Mouse (Mus musculus) CH12F3 (cell line): ENCODE data around the gene Btnl2.
"Not testable (repeated sequence)": the region's sequence is repeated elsewhere in the genome, so short reads cannot be mapped to it uniquely, and the experiment has no call there.

ENCODE experiments used
- in situ Hi-C: fragments of 300-500 bp; cut with MboI; formaldehyde crosslinking; loops from 2 replicates; pipeline ENCODE4 v1.14.3; 2020; ENCODE audit warnings: low sequenced_read_pairs

The Btnl2 gene

DNA sequence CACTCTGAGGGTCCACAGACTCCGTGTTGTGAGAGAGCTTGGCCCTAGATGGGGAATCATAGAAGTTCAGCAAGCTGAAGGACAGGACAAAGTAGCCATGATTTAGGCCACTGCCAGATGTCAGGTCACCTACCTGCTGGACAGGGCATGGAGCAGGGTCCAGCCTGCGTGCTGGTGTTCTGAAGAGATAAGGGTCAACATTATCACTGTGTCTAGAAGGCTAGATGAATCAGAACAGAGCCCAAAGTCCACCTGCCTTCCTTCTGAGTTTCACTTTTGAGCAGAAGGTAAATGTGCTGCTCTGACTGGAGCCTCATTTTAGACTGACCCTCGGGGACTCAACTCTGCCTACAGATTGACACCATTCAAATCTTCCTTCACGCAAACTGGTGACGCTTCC, at the start of gene Btnl2:
Gene Btnl2 (plus strand): TSS at position 284 of the 400 bp plus-strand sequence.
- in situ Hi-C loops, result no loop called here

DNA sequence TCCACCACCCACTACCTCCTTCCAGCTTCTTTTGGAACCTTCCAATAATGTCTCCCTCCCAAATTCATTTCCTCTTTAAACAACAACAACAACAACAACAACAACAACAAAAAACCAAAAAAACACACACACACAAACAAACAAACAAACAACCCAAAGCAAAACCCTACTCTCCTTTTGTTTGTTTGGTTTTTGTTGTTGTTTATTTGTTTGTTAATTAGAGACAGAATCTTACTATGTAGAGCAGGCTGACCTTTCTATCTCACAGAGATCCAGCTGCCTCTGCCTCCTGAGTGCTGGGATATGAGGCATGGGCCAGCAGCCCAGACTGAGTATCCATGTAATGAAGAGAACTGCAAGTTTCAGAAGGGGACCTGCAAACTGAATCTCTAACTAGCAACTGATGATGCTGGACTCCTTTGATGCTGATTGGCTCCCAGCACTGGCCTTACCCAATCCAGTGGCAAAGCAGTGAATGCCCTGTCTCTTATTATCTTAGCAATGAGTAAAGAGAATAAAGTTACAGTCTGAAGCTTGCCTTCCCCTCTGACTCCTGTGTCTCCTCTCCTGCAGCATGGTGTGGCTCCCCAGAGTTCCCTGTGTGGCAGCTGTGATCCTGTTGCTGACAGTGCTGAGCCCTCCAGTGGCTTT, 49.1 kb upstream of the Btnl2 start, which contains the start of gene H2-Eb1:
Gene H2-Eb1 (plus strand): TSS at position 488 of the 651 bp plus-strand sequence.
- in situ Hi-C loops, result no loop called here

GRCm38 (mm10) chr17:34306407-34306806, 48.2 kb upstream of the Btnl2 start:
- in situ Hi-C loops, result no loop called here

GRCm38 (mm10) chr17:34307216-34307615, 47.4 kb upstream of the Btnl2 start:
- in situ Hi-C loops, result no loop called here

GRCm38 (mm10) chr17:34308161-34308560, 46.5 kb upstream of the Btnl2 start:
- in situ Hi-C loops, result no loop called here

DNA sequence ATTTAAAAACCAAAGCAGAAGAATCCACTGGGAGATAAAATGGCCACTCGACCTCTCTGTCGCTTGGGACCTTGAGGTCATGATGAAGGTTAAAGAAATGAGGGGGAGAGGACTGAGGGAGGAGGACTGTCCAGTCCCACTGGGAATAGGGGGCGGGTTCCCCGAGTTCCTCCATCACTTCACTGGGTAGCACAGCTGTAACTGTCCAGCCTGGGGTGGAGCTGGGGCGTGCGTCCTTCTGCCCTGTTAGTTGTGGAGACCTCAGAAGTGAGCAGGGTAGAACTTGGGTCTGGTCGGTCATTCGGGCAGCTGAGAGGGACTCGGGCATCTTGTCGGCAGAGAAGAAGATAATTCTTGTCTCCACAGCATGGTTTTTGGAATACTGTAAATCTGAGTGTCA, 45.4 kb upstream of the Btnl2 start:
- in situ Hi-C loops, result no loop called here

GRCm38 (mm10) chr17:34309683-34310385, 44.8 kb upstream of the Btnl2 start:
- in situ Hi-C loops, result no loop called here

GRCm38 (mm10) chr17:34310526-34310925, 44.1 kb upstream of the Btnl2 start:
- in situ Hi-C loops, result not testable (repeated sequence)

DNA sequence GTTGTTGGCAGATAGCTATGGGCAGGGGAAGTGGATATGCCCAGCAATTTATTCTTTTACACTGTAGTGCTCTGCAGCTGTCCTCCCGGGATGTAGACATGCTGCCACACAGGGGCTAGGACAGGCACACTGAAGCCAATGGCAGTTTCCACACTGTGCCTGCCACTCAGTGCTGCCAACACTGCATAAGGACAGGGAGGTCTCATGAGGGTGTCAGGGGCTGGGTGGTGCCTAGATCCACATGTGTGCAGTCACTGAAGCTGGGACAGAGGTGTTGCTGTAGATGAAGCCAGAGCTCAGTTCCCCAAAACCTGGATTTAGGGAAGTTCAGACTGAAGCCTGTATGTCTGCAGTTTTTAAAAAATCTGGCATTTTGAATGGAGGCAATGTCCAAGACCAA, 42.4 kb upstream of the Btnl2 start:
- in situ Hi-C loops, result no loop called here

DNA sequence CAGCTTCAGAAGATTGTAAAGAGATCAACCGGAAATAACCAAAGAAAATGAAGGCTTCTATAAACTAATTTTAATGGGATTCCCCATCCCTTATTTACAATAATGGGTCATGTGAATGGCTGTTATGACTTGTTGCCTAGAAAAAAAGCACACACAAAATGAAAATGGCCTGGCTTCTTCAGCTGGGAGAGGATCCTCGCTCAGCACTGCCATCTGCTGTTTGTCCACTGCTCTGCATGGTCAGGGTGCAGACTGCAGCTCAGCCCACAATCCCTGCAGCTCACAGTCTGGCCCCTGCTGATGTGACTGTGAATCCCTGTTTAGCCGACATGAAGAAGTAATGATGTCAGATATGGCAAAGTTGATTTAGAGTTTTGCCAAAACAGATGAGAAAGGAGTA, 41.2 kb upstream of the Btnl2 start:
- in situ Hi-C loops, result no loop called here

- in situ Hi-C loops, result no loop called here
Measured at GRCm38 (mm10) chr17:34314286-34314685, 40.3 kb upstream of the Btnl2 start.

DNA sequence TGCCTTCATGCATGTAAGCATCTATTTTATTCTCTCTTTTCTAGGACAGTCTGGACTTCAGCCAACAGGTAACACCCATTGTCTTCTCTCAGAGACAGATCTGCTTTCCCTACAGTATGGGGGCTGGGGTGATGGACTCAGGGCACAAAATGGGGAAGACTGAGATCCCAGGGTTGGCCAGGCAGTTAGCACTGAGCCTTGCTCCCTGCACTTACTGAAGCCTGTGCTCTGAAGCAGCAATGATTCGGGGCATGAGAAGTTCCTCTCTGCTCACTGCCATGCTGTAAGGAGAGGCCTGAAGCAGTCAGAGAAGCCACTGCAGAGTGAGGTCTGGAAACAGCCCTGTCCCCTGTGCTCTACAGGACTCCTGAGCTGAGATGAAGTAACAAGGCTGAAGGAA, 39.1 kb upstream of the Btnl2 start:
- in situ Hi-C loops, result no loop called here

GRCm38 (mm10) chr17:34316697-34317096, 37.9 kb upstream of the Btnl2 start:
- in situ Hi-C loops, result no loop called here

GRCm38 (mm10) chr17:34317275-34317674, 37.3 kb upstream of the Btnl2 start:
- in situ Hi-C loops, result no loop called here

GRCm38 (mm10) chr17:34325436-34325835, 29.2 kb upstream of the Btnl2 start, which contains the start of gene H2-Eb2:
Gene H2-Eb2, plus strand, starts transcription at chr17:34325665.
- in situ Hi-C loops, result no loop called here

- in situ Hi-C loops, result no loop called here
Measured at GRCm38 (mm10) chr17:34326373-34326772, 28.2 kb upstream of the Btnl2 start.

DNA sequence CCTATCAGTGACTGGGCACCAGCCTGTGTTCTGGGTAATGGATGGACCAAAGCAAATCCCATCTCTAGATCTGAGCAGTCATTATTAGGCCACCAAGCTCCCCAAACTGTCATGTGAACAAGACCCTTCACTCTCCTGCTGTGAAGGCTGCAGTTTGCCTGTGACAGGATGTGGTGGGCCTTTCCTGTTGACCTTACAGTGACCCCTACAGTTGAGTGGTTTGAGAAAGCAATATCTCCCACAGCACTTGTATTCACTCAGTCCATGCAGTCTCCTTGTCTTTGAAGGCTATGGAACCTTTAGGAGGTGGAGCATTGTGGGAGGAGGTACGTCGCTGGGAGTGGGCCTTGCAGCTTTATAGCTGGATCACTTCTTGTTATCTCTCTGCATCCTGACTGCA, 24.8 kb upstream of the Btnl2 start:
- in situ Hi-C loops, result no loop called here

DNA sequence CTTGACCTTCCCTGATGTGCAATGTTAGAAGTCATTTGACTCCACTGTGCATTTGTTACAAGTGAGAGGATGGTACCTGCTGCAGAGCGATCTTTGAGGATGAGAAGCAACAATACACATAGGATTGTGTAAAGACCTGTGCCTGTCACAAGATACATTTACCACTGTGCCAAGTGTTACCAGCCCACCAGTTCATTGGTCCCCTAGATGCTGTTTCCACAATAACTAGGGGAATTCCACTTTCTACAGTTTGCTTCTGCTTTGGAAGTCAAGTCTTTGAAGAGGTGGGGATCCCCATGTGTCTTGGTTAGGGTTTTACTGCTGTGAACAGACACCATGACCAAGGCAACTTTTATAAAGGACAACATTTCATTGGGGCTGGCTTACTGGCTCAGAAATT, 23.4 kb upstream of the Btnl2 start:
- in situ Hi-C loops, result no loop called here

GRCm38 (mm10) chr17:34340619-34341402, 13.8 kb upstream of the Btnl2 start:
- in situ Hi-C loops, result no loop called here

DNA sequence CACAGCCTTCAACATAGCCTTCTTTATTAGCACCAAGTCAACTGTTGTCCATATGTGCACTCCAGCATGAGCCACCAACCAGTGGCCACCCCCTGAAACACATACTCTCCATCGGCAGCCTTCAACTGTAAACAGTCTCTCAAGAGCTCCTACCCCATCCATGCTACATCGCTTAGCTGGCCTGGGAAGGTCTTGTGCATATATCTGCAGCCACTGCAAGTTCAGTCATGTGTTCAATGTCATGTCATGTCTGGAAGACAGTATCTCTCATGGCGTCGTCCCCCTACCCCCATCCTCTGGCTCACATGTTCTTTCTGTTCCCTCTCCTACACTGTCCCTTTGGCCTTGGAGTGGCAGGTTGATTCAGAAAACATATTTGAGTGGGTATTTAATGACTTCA, 9.7 kb upstream of the Btnl2 start:
- in situ Hi-C loops, result no loop called here

- in situ Hi-C loops, result no loop called here
Measured at GRCm38 (mm10) chr17:34345486-34345885, 9.1 kb upstream of the Btnl2 start.

DNA sequence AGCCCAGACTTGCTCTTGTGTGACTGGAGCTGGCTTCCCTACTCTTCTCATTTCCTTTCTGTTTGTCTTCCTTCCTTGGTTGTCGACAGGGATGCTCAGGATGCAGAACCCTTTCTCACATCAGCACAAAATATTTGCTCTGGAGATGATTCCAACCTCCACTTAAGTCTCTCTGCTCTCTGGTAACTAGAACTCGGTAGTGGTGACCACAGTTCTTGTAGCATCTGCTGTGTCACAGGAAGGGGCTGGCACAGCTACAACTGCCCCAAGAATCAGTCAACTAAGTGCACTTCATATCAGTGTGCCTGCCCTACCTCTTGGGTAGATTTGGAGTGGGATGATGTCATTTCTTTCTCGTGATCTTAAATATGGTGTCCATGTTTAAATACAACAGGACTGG, 8.6 kb upstream of the Btnl2 start:
- in situ Hi-C loops, result no loop called here
